Mouse (Mus musculus) C3H10T1/2 (cell line): ENCODE measurements around the gene Dus1l. TPM values are rescaled to one million over a fixed set of nuclear protein-coding genes. Genes with fewer than 3 reads are reported as not detected.

Experiments used
- polyA plus RNA-seq, 2 experiments: library from polyadenylated mRNA; unstranded; fragments of >200 nt; fragmentation: generic; extraction: Trizol; gene quantifications; one replicate each; pipeline ENCODE4 v1.2.1; 2012; ENCODE audit warnings: missing spikeins in 2 of 2

Gene Dus1l
- 10 to 100 TPM; 56.8 to 85.8 TPM for polyA plus RNA-seq

GRCm38 (mm10) chr11:120795756-120796613 is at the start of gene Dus1l:
Gene Dus1l, minus strand, starts transcription at chr11:120796403.

GRCm38 (mm10) chr11:120823956-120824786 is 28.0 kb upstream of the Dus1l start, which contains the start of gene Fasn:
Gene Fasn, minus strand, starts transcription at chr11:120824547.

GRCm38 (mm10) chr11:120784064-120784791 is 12.0 kb downstream of the Dus1l start, which contains the start of the genes Rfng and Gps1:
Gene Rfng, minus strand, starts transcription at chr11:120784207.
Gene Gps1, plus strand, starts transcription at chr11:120784272.

GRCm38 (mm10) chr11:120762672-120763041 is 33.5 kb downstream of the Dus1l start, which contains the start of gene Hmga1b:
Gene Hmga1b, plus strand, starts transcription at chr11:120762794.

Other genes with a start within 250 kb of the Dus1l start
- gene Mcrip1, start 246.7 kb downstream of the Dus1l start, polyA plus RNA-seq, result 100 to 1,000 TPM; 245 to 382 TPM
- gene Ppp1r27, start 245.3 kb downstream of the Dus1l start, polyA plus RNA-seq, result under 1 TPM; 0.25 to 0.63 TPM
- gene P4hb, start 223.2 kb downstream of the Dus1l start, polyA plus RNA-seq, result 1,000 to 10,000 TPM in 1 of 2 experiments, 100 to 1,000 TPM in 1; 703 to 1,073 TPM
- gene Arhgdia, start 214.8 kb downstream of the Dus1l start, polyA plus RNA-seq, result 1,000 to 10,000 TPM; 1,146 to 2,128 TPM
- 100 to 1,000 TPM; 130 to 156 TPM for gene Alyref, start 198.0 kb downstream of the Dus1l start, polyA plus RNA-seq
- gene Anapc11, start 198.0 kb downstream of the Dus1l start, polyA plus RNA-seq, result 100 to 1,000 TPM; 274 to 500 TPM
- 1 to 10 TPM in 1 of 2 experiments, under 1 TPM in 1; 0.29 to 1.2 TPM for gene Npb, start 187.9 kb downstream of the Dus1l start, polyA plus RNA-seq
- 10 to 100 TPM; 34.5 to 72.4 TPM for gene Pcyt2, start 178.5 kb downstream of the Dus1l start, polyA plus RNA-seq
- gene Sirt7, start 171.2 kb downstream of the Dus1l start, polyA plus RNA-seq, result 10 to 100 TPM; 18.6 to 29.5 TPM
- gene Mafg, start 162.8 kb downstream of the Dus1l start, polyA plus RNA-seq, result 10 to 100 TPM; 11.2 to 27.5 TPM
- 10 to 100 TPM; 15.8 to 35.0 TPM for gene Pycr1, start 152.6 kb downstream of the Dus1l start, polyA plus RNA-seq
- gene Myadml2, start 148.2 kb downstream of the Dus1l start, polyA plus RNA-seq, result not detected
- gene Notum, start 135.2 kb downstream of the Dus1l start, polyA plus RNA-seq, result 1 to 10 TPM; 5.1 to 6.4 TPM
- 100 to 1,000 TPM; 116 to 219 TPM for gene Aspscr1, start 123.4 kb downstream of the Dus1l start, polyA plus RNA-seq
- gene Cenpx, start 82.7 kb downstream of the Dus1l start, polyA plus RNA-seq, result 100 to 1,000 TPM in 1 of 2 experiments, 10 to 100 TPM in 1; 82.4 to 151 TPM
- gene Lrrc45, start 82.5 kb downstream of the Dus1l start, polyA plus RNA-seq, result 10 to 100 TPM; 13.4 to 31.9 TPM
- gene Rac3, start 74.9 kb downstream of the Dus1l start, polyA plus RNA-seq, result 10 to 100 TPM in 1 of 2 experiments, under 1 TPM in 1; 0.85 to 12.5 TPM
- 100 to 1,000 TPM; 170 to 223 TPM for gene Dcxr, start 69.1 kb downstream of the Dus1l start, polyA plus RNA-seq
- 1,000 to 10,000 TPM in 1 of 2 experiments, 100 to 1,000 TPM in 1; 150 to 1,096 TPM for gene Cbr2, start 64.3 kb downstream of the Dus1l start, polyA plus RNA-seq
- 1,000 to 10,000 TPM in 1 of 2 experiments, 10 to 100 TPM in 1; 83.4 to 2,207 TPM for gene Hmga1b, start 33.6 kb downstream of the Dus1l start, polyA plus RNA-seq
- 10 to 100 TPM; 36.7 to 58.4 TPM for gene Rfng, start 12.2 kb downstream of the Dus1l start, polyA plus RNA-seq
- gene Gps1, start 12.1 kb downstream of the Dus1l start, polyA plus RNA-seq, result 100 to 1,000 TPM; 221 to 278 TPM
- gene Fasn, start 28.1 kb upstream of the Dus1l start, polyA plus RNA-seq, result 100 to 1,000 TPM; 217 to 230 TPM
- gene Ccdc57, start 136.5 kb upstream of the Dus1l start, polyA plus RNA-seq, result 1 to 10 TPM; 1.1 to 5.6 TPM
- 1 to 10 TPM in 1 of 2 experiments, under 1 TPM in 1; 0.98 to 1.5 TPM for gene Slc16a3, start 152.1 kb upstream of the Dus1l start, polyA plus RNA-seq
- gene Csnk1d, start 194.9 kb upstream of the Dus1l start, polyA plus RNA-seq, result 100 to 1,000 TPM in 1 of 2 experiments, 10 to 100 TPM in 1; 48.0 to 125 TPM
- gene Cd7, start 243.0 kb upstream of the Dus1l start, polyA plus RNA-seq, result under 1 TPM in 1 of 2 experiments, not detected in 1; 0.06 TPM